Mouse (Mus musculus): Measurements from ENCODE around the gene Tle2. TPM values are rescaled to one million over a fixed set of nuclear protein-coding genes. Genes with fewer than 3 reads are reported as not detected.
A peak's percentile ranks its signal among the peaks of the same experiment; 100 is the strongest.

Tle2 gene
- polyA plus RNA-seq, 1 experiment from 2014 or later = 27.7 TPM

DNA sequence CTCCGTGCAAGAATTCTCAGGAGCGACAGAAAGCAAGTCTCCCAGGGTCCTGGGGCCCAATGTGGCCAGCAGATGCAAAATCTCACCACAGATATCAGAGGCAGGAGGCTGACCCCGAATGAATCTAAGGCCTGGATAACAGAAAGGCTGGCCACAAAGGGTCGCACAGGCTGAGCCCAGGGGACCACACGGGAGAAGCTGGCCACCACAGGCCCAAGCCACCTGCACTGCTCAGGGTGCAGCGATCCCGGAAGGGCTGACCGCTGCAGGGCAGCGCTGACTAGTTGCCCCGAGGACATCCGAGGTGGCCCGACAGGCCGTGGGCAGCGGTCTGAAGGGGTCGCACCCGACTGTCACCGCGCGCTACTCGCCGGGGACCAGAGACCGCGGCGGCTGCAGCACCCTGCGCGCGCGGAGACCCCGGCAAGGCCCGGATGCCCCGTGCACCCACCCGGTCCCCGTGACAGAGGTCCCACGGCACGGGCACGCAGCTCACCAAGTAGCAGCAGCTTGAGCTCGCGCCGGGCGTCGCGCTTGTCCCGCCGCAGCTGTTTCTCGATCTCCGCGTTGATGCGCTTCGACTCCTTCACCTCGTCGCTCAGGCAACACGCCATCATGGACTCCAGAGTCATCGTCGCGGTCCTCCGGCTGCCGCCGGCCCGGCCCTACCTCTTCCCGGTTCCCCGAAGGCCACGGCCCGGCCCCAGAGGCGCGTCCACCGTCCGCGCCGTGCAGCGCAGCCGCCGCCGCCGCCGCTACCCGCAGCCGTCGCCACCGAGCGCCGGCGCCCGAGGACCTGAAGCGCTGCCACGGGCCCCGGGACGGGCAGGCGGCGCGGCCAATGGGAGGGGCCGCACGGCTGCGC lies 29.8 kb upstream of the Tle2 start:
- WGBS = under 1% methylated on average over 69 of the region's 93 CpGs
- ATAC-seq (ENCODE audit: low FRiP score) = peak; percentile 11
- peaks cover 44% of the 10 kb centered on the region for H3K4me1 ChIP-seq (replicated peaks)

DNA sequence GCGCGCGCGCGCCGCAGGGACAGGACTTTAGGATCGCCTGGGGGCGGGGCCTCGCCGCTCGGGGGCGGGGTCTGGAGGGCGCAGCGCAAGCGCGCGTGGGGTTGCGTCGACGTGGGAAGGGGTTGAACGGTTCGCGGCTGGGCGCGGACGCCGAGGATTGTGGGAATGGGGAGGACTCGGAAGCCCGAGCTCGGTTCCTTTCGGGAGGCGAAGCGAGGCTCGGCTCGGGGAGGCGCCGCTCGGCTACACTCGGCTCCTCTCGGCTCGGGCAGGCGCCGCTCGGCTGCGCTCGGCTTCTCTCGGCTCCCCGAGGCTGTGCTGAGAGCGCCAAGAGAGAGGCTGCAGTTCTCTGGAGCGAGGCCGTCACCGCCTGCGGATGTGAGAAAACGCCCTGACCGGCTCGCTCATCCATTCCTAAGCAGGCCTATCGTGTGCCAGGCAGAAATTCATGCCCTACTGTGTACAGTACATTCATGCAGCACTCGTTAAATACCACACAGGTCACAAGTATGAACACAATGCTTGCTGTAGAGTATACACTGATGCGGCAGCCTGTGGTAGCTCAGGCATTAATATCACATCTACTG lies 29.1 kb upstream of the Tle2 start, which contains the start of gene Gna11:
Gna11 (minus strand) TSS at position 30 of the 587 bp plus-strand sequence.
- Histone ChIP-seq H3K9me3 (no peaks in the 10 kb centered on the region), H3K36me3 (peaks cover 5% of the 10 kb centered on the region), H3K27me3 (0 out of 2 replicates have a peak, but pooled peaks cover 3% of the 10 kb centered on the region), H3K27ac (peak within 1 kb of the TSS; percentile 94), H3K4me2 (peak within 1 kb of the TSS; percentile 98), H3K4me3 (peak within 1 kb of the TSS; percentile 97), H3K9ac (peak within 1 kb of the TSS; percentile 99), H3K4me1 (replicated peaks) (peaks cover 42% of the 10 kb centered on the region)
- peak; percentile 96 for ATAC-seq (ENCODE audit: low FRiP score)
- WGBS = 1% methylated on average over 55 of the region's 59 CpGs

More for the DNA sequence above, 29.8 kb upstream of the Tle2 start:
- Histone ChIP-seq H3K27ac (peak overlapping the region; percentile 94), H3K4me2 (peak overlapping the region; percentile 98), H3K27me3 (0 out of 2 replicates have a peak, but pooled peaks cover 3% of the 10 kb centered on the region), H3K9ac (peak overlapping the region; percentile 99), H3K9me3 (no peaks in the 10 kb centered on the region), H3K4me3 (peak overlapping the region; percentile 97), H3K36me3 (peaks cover 10% of the 10 kb centered on the region)

DNA sequence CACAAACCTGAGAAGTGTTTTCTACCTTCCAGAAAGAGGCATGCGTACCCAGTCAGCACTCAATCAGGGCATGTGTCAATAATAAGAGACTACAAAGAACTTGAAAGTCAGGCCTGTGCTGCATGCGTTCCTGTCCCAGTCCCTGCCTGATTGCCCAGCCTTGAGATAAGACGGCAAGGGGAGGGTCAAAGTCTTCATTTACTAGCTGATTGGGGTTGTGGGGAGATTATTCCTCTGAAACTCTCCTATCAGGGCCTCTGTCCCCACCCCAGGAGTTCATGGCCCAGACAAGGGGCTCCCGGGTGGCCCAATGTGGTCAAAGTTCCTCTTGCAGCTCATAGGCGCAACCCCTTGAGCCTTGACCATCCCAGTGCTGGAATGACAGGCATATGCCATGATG lies 28.0 kb upstream of the Tle2 start:
- no peaks in the 10 kb centered on the region for H3K9me3 ChIP-seq
- 86% methylated on average over 5 of the region's 5 CpGs for whole genome bisulfite sequencing
- 0 out of 2 replicates have a peak, but pooled peaks cover 3% of the 10 kb centered on the region for H3K27me3 ChIP-seq

DNA sequence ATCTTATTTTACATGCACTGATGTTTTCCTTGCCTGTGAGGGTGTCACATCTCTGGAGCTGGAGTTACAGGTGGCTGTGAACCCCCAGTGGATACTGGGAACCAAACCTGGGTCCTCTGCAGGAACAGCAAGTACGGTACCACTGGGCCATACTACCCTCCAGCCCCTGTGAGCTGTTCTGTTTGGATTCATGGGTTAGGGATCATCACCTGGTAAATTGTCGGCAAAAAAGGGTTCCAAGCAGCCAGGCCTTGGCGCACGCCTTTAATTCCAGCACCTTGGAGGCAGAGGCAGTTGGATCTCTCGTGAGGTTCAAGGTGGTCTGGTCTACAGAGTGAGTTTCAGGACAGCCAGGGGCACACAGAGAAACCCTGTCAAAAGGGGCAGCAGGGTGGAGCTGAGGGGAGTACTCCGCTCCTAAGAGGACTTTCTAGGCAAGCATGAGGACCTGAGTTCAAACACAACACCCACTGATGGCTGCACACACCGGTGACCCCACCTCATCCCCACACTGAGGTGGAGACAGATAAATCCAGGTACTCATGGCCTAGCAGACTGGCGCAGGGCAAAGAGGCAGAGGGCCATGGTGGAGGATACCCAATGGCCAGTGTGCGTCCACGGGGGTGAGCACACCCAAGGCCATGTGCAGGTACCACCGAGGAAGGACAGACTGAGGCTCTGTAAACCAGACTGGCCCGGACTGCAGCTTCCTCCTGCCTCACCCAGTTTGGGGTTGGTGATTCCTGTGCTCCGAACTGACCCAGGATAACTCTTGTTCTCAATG lies 27.4 kb upstream of the Tle2 start:
- 0 out of 2 replicates have a peak, but pooled peaks cover 3% of the 10 kb centered on the region for H3K27me3 ChIP-seq
- no peak overlapping the region for H3K4me2 ChIP-seq
- no peaks in the 10 kb centered on the region for H3K9me3 ChIP-seq
- H3K9ac ChIP-seq = 0 out of 2 replicates have a peak overlapping the region, but pooled peaks have one; percentile 24
- 93% methylated on average over 13 of the region's 13 CpGs for WGBS
- no peak overlapping the region for H3K4me3 ChIP-seq
- peaks cover 3% of the 10 kb centered on the region; the same call in 1 of the 2 replicates for H3K36me3 ChIP-seq
- no peak for ATAC-seq (ENCODE audit: low FRiP score)
- H3K4me1 ChIP-seq (replicated peaks) = peaks cover 27% of the 10 kb centered on the region
- no peak overlapping the region for H3K27ac ChIP-seq

More for the DNA sequence above, 28.0 kb upstream of the Tle2 start:
- Histone ChIP-seq H3K4me1 (replicated peaks) (peaks cover 33% of the 10 kb centered on the region), H3K4me2 (no peak overlapping the region), H3K4me3 (no peak overlapping the region), H3K36me3 (peaks cover 3% of the 10 kb centered on the region; the same call in 1 of the 2 replicates), H3K27ac (no peak overlapping the region), H3K9ac (0 out of 2 replicates have a peak overlapping the region, but pooled peaks have one; percentile 24)
- ATAC-seq (ENCODE audit: low FRiP score) = no peak

DNA sequence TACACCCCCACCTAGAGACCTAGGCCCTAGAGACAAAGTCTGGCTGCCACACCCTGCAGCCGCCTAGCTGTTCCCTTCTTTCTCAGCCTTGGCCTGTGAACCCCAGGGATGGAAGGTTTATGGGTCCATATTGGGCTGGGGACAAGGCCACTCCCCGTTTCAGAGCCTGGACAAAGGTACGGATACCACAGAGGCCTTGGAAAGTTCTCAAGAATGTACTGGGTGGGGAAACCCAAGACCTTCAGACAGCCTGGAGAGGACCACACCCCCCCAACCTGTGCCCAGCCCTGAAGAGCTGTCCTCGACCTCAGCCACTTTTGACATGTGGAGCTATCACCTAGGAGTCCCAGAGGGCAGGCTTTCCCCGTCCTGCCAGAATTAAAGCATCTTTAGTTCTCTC lies 25.4 kb upstream of the Tle2 start:
- no peak overlapping the region for H3K27ac ChIP-seq
- no peak for ATAC-seq (ENCODE audit: low FRiP score)
- peaks cover 7% of the 10 kb centered on the region for H3K4me1 ChIP-seq (replicated peaks)
- H3K27me3 ChIP-seq = 0 out of 2 replicates have a peak, but pooled peaks cover 3% of the 10 kb centered on the region
- H3K9ac ChIP-seq = no peak overlapping the region; the same call in 1 of the 2 replicates
- H3K4me3 ChIP-seq = no peak overlapping the region
- H3K9me3 ChIP-seq = no peaks in the 10 kb centered on the region
- 74% methylated on average over 5 of the region's 5 CpGs for WGBS
- no peak overlapping the region for H3K4me2 ChIP-seq
- no peaks in the 10 kb centered on the region for H3K36me3 ChIP-seq

DNA sequence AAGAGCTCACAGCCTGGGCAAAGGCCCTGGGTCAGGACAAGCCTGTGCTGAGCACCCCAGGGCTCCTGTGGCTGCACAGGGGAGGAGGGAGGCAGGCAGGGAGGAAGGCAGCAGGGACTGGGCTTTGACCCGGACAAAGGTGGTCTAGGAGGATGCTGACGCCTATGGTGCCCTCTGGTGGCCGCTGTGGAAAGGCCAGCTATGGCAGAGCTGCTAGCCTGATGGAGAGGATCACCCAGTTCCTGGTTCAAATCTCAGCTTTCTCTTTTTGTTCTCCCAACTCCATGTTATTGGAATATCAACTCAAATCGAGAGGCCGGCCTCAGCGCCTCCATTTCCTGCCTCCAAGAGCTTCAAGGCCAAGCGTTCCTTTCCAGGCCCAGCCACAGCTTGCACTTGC lies 24.1 kb upstream of the Tle2 start:
- Histone ChIP-seq H3K4me1 (replicated peaks) (peaks cover 3% of the 10 kb centered on the region; the same call in 1 of the 2 replicates), H3K27me3 (0 out of 2 replicates have a peak, but pooled peaks cover 3% of the 10 kb centered on the region), H3K27ac (no peak overlapping the region), H3K36me3 (no peaks in the 10 kb centered on the region), H3K9ac (no peak overlapping the region), H3K4me3 (no peak overlapping the region), H3K4me2 (no peak overlapping the region), H3K9me3 (no peaks in the 10 kb centered on the region)
- 12% methylated on average over 7 of the region's 7 CpGs for WGBS
- ATAC-seq (ENCODE audit: low FRiP score) = no peak

DNA sequence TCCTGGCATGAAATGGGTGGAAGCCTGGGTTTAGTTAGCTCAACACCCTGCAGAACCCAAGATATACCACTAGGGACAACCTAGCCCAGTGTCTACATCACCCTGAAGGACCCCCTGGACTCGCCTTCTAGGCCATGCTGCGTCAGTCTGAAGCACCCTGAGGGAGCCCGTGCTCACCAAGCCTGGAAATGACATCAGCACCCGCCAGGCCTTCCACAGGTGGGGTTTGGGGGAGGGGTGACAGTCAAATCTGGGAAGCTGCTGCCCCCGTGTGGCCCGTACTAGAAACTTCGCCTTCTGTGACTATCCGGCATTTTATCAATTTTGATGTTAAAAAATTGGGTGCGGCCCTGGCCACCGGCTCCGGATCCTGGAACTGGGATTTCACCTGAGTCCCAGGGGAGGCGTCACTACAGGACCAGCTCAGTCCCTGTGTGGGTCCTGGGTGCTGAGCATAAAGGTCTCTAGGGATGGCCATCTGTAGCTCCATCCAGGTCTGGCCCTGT lies 22.7 kb upstream of the Tle2 start:
- no peak overlapping the region for H3K4me3 ChIP-seq

DNA sequence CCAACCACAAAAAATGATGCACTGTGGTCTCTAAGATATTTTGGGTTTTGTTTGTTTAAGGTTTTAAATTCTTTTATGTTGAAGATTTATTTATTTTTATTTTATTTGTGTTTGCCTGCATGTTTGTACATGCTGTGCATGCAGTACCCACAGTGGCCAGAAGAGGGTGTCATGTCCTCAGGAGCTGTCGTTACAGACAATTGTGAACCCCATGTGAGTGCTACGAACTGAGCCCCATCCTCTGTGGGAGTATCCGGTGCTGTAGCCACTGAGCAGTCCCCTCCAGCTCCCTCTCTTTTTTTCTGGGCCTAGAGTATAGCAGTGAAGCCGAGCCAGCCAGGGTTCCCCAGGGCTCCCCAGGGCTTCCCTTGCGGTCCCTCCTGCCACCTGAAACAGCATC lies 21.1 kb upstream of the Tle2 start:
- WGBS = 86% methylated on average over 5 of the region's 5 CpGs
- no peak for ATAC-seq (ENCODE audit: low FRiP score)
- H3K9me3 ChIP-seq = no peaks in the 10 kb centered on the region
- no peaks in the 10 kb centered on the region for H3K4me1 ChIP-seq (replicated peaks)
- H3K36me3 ChIP-seq = no peaks in the 10 kb centered on the region
- 0 out of 2 replicates have a peak, but pooled peaks cover 3% of the 10 kb centered on the region for H3K27me3 ChIP-seq
- H3K27ac ChIP-seq = no peak overlapping the region
- H3K4me2 ChIP-seq = no peak overlapping the region
- H3K4me3 ChIP-seq = no peak overlapping the region
- no peak overlapping the region for H3K9ac ChIP-seq

More for the DNA sequence above, 22.7 kb upstream of the Tle2 start:
- H3K4me1 ChIP-seq (replicated peaks) = no peaks in the 10 kb centered on the region
- H3K36me3 ChIP-seq = no peaks in the 10 kb centered on the region
- peak; percentile 76 for ATAC-seq (ENCODE audit: low FRiP score)
- H3K27me3 ChIP-seq = 0 out of 2 replicates have a peak, but pooled peaks cover 3% of the 10 kb centered on the region
- WGBS = 6% methylated on average over 12 of the region's 12 CpGs
- H3K27ac ChIP-seq = no peak overlapping the region
- H3K9me3 ChIP-seq = no peaks in the 10 kb centered on the region
- H3K4me2 ChIP-seq = no peak overlapping the region
- H3K9ac ChIP-seq = no peak overlapping the region

DNA sequence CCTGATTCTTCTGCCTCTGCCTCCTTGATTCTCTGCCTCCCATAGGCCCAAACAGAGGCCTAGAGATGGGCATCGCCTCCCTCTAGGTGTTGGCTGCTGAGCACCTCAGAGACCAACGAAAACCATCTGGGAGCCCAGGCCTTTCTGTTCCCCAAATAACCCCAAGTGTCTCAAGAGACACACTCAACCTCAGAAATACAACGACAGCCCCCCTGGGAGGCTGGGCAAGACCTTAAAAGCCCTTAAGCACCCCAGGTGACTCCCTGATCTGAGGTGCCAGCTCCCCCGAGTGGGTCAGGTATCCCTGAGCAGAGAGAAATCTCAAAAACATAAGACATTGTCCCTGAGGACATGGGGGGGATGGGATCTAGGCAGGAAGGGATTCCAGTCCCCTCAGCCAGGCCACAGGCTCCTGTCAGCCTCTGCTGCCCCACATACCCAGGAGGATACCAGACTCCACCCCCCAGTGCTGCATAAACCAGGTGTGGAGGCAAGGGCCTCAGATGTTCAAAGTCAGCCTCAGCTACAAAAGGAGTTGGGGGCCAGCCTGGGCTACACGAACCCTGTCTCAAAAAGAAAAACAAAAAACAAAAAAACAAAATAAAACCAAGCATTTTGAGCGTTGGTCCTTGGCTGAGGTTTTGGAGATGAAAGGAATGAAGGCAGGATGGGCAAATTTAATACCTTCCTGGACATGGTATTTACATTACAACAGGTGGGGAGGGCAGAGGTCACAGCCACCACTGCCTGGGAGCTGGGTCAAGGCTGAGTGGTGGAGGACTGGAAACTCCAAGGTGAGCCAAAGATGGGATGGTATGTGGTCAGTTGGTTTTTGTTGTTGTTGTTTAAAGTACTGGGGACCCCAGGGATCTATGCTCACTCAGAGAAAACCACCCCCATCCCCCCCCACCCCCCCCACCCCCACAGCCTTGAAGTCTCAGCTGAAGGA lies 20.3 kb upstream of the Tle2 start:
- Histone ChIP-seq H3K27ac (no peak overlapping the region), H3K27me3 (no peaks in the 10 kb centered on the region), H3K4me3 (no peak overlapping the region), H3K4me1 (replicated peaks) (peaks cover 5% of the 10 kb centered on the region), H3K36me3 (no peaks in the 10 kb centered on the region), H3K4me2 (no peak overlapping the region), H3K9ac (no peak overlapping the region), H3K9me3 (no peaks in the 10 kb centered on the region)
- 84% methylated on average over 6 of the region's 6 CpGs for WGBS
- ATAC-seq (ENCODE audit: low FRiP score) = no peak

DNA sequence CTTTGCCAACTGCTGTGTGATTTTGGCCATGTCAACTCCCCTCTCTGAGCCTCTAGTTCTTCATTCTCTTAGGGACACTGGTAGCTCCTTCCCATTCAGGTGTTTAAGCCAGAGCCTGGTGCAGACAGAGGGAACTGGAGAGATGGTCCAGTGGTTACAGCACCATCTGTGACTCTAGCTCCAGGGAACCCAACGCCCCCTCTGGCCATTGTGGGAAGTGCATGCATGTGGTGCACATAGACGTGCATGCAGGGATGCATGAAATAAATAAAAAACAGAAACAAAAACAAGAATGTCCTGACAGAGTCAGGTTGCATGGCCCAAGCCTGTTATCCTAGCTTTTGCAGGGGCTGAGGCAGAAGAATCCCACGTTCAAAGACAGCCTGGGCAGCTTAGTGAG lies 18.1 kb upstream of the Tle2 start:
- no peak for ATAC-seq (ENCODE audit: low FRiP score)
- 0 out of 2 replicates have a peak, but pooled peaks cover under 1% of the 10 kb centered on the region for H3K27me3 ChIP-seq
- H3K4me1 ChIP-seq (replicated peaks) = peaks cover 18% of the 10 kb centered on the region
- WGBS = 78% methylated on average over 3 of the region's 3 CpGs
- H3K9ac ChIP-seq = no peak overlapping the region
- H3K36me3 ChIP-seq = peaks cover 3% of the 10 kb centered on the region
- H3K27ac ChIP-seq = no peak overlapping the region
- H3K4me3 ChIP-seq = no peak overlapping the region
- H3K9me3 ChIP-seq = no peaks in the 10 kb centered on the region
- no peak overlapping the region for H3K4me2 ChIP-seq

DNA sequence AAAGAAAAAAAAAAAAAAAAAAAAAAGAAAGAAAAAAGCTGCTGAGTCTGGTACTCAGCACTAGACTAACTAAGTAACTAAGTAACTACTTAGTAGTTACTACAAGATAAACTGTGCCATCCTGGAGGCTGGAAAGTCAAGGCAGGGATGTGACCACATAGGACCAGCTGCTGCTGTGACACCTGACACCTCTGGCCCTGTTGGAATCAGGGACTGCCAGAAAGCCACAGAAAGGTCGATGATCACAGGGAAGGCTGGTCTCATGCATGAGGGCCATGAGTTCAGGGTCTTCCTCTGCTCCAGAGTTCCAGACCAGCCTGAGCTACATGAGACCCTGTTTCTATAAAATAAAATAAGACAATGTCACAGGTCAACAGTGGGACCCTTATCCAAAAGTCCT lies 16.9 kb upstream of the Tle2 start:
- H3K9ac ChIP-seq = no peak overlapping the region
- H3K9me3 ChIP-seq = no peaks in the 10 kb centered on the region
- WGBS = 48% methylated on average over 1 of the region's 1 CpGs
- ATAC-seq (ENCODE audit: low FRiP score) = no peak
- no peak overlapping the region for H3K4me2 ChIP-seq
- H3K27ac ChIP-seq = no peak overlapping the region
- peaks cover 13% of the 10 kb centered on the region for H3K36me3 ChIP-seq
- H3K27me3 ChIP-seq = 0 out of 2 replicates have a peak, but pooled peaks cover 2% of the 10 kb centered on the region
- peaks cover 29% of the 10 kb centered on the region for H3K4me1 ChIP-seq (replicated peaks)
- H3K4me3 ChIP-seq = no peak overlapping the region

All from hindbrain, embryonic 13.5 days (tissue).